Mouse (Mus musculus) midbrain, embryonic 11.5 days (tissue): ENCODE data around the gene Dhx58. TPM values are rescaled to one million over a fixed set of nuclear protein-coding genes. Genes with fewer than 3 reads are reported as not detected.

Experiments
- ATAC-seq: fragments of 200-750 bp; cut with Nextera tagmentation; 2 replicates; pipeline ENCODE4 v1.8.0; 2017; ENCODE audit warnings: moderate TSS enrichment, moderate library complexity; ENCODE audit not compliant: low FRiP score
- DNase-seq: peaks from one replicate; pipeline ENCODE4 v3.0.0; 2015; ENCODE audit warnings: low spot score; ENCODE audit errors: missing footprints
- H3K27ac ChIP-seq: fragments of 300-500 bp; sonication (generic); 2 replicates; pipeline ENCODE4 v1.5.1; 2014; ENCODE audit warnings: low read depth, low read length
- H3K27me3 ChIP-seq: fragments of 300-500 bp; sonication (generic); 2 replicates; pipeline ENCODE4 v1.6.1; 2014; ENCODE audit warnings: mild to moderate bottlenecking, low read length, moderate library complexity, mixed read lengths; ENCODE audit not compliant: control insufficient read depth, insufficient read depth
- H3K36me3 ChIP-seq: fragments of 300-500 bp; sonication (generic); 2 replicates; pipeline ENCODE4 v1.6.1; 2014; ENCODE audit warnings: mild to moderate bottlenecking, low read length, moderate library complexity, mixed read lengths; ENCODE audit not compliant: control insufficient read depth, insufficient read depth
- H3K4me1 ChIP-seq: fragments of 300-500 bp; sonication (generic); 2 replicates; pipeline ENCODE4 v1.6.1; 2014; ENCODE audit warnings: low read length; ENCODE audit not compliant: control insufficient read depth, insufficient read depth
- H3K4me2 ChIP-seq: fragments of 300-500 bp; sonication (generic); 2 replicates; pipeline ENCODE4 v1.6.1; 2014; ENCODE audit warnings: mild to moderate bottlenecking, moderate library complexity
- H3K4me3 ChIP-seq: fragments of 300-500 bp; sonication (generic); 2 replicates; pipeline ENCODE4 v1.5.1; 2014; ENCODE audit warnings: low read depth, low read length
- H3K9ac ChIP-seq: fragments of 300-500 bp; sonication (generic); 2 replicates; pipeline ENCODE4 v1.6.1; 2014; ENCODE audit warnings: low read length
- H3K9me3 ChIP-seq: fragments of 300-500 bp; sonication (generic); 2 replicates; pipeline ENCODE4 v1.6.1; 2016; ENCODE audit warnings: low read length; ENCODE audit not compliant: control insufficient read depth
- WGBS: fragments of 180-500 bp; shearing (Covaris S2); extraction: QIAGEN DNeasy Blood & Tissue Kit; methylation state at CpG from one replicate; pipeline ENCODE4 v1.1.7; 2014; 5-methylcytosine and 5-hydroxymethylcytosine counted together
- polyA plus RNA-seq: library from polyadenylated mRNA; unstranded; fragments of >200 nt; fragmentation: Nextera tagmentation; extraction: Ambion mirVana; gene quantifications from 2 replicates; pipeline ENCODE4 v1.2.1, GENCODE M21; 2014

The Dhx58 gene
- polyA plus RNA-seq, 1 experiment from 2014 or later = 2.1 TPM

DNA sequence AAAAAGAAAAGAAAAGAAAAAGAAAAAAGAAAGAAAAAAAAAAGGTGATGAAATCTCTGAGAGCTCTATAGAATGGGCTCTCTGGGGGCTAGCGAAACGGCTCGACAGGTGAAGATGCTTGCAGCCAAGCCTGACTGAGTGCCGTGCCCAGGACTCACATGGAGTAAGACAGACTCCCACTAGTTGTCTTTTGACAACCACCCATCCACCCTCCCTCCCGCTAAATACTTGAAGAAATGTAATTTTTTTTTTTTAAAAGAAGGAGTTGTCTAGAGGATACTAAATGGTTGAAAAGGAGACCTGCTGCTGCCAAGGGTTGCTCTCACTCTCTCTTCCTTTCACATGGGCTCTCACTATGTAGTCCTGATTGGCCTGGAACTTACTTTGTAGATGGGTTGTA, 34.7 kb upstream of the Dhx58 start:
- H3K9me3 ChIP-seq = no peaks in the 10 kb centered on the region
- peak overlapping the region; percentile 62 for H3K9ac ChIP-seq
- no peak overlapping the region for H3K27ac ChIP-seq
- no peaks in the 10 kb centered on the region for H3K36me3 ChIP-seq
- peak overlapping the region; percentile 49 for H3K4me2 ChIP-seq
- no peaks in the 10 kb centered on the region for H3K27me3 ChIP-seq
- 22% methylated on average over 5 of the region's 5 CpGs for WGBS
- peak overlapping the region; percentile 94 for H3K4me3 ChIP-seq
- DNase-seq (no peak), ATAC-seq (no peak)
- H3K4me1 ChIP-seq = peaks cover 9% of the 10 kb centered on the region

GRCm38 (mm10) chr11:100738066-100738604, 34.1 kb upstream of the Dhx58 start, which contains the start of gene Rab5c:
Gene Rab5c (minus strand): TSS chr11:100738215.
- H3K4me1 ChIP-seq = peaks cover 9% of the 10 kb centered on the region
- DNase-seq (peak; percentile 99), ATAC-seq (peak; percentile 99)
- H3K27me3 ChIP-seq = no peaks in the 10 kb centered on the region
- peak within 1 kb of the TSS; percentile 13; the same call in 1 of the 2 replicates for H3K27ac ChIP-seq
- peak within 1 kb of the TSS; percentile 94 for H3K4me3 ChIP-seq
- peak within 1 kb of the TSS; percentile 84 for H3K4me2 ChIP-seq
- H3K36me3 ChIP-seq = no peaks in the 10 kb centered on the region
- no peaks in the 10 kb centered on the region for H3K9me3 ChIP-seq
- WGBS = under 1% methylated on average over 39 of the region's 39 CpGs
- H3K9ac ChIP-seq = peak within 1 kb of the TSS; percentile 96

GRCm38 (mm10) chr11:100737105-100737733, 33.1 kb upstream of the Dhx58 start:
- Histone ChIP-seq H3K9me3 (no peaks in the 10 kb centered on the region), H3K27ac (no peak overlapping the region), H3K4me1 (peaks cover 9% of the 10 kb centered on the region), H3K36me3 (no peaks in the 10 kb centered on the region), H3K4me3 (peak overlapping the region; percentile 94), H3K4me2 (peak overlapping the region; percentile 84), H3K9ac (peak overlapping the region; percentile 96), H3K27me3 (no peaks in the 10 kb centered on the region)
- ATAC-seq = no peak
- no peak for DNase-seq
- 2% methylated on average over 13 of the region's 13 CpGs for WGBS

- DNase-seq = no peak
- no peaks in the 10 kb centered on the region for H3K27me3 ChIP-seq
- peak overlapping the region; percentile 96 for H3K9ac ChIP-seq
- peak overlapping the region; percentile 84 for H3K4me2 ChIP-seq
- H3K36me3 ChIP-seq = no peaks in the 10 kb centered on the region
- H3K9me3 ChIP-seq = no peaks in the 10 kb centered on the region
- no peak overlapping the region for H3K27ac ChIP-seq
- 87% methylated on average over 4 of the region's 4 CpGs for WGBS
- ATAC-seq = no peak
- peak overlapping the region; percentile 94; the same call in 1 of the 2 replicates for H3K4me3 ChIP-seq
- peaks cover 9% of the 10 kb centered on the region for H3K4me1 ChIP-seq
Measured at GRCm38 (mm10) chr11:100736746-100737080, 32.6 kb upstream of the Dhx58 start.

DNA sequence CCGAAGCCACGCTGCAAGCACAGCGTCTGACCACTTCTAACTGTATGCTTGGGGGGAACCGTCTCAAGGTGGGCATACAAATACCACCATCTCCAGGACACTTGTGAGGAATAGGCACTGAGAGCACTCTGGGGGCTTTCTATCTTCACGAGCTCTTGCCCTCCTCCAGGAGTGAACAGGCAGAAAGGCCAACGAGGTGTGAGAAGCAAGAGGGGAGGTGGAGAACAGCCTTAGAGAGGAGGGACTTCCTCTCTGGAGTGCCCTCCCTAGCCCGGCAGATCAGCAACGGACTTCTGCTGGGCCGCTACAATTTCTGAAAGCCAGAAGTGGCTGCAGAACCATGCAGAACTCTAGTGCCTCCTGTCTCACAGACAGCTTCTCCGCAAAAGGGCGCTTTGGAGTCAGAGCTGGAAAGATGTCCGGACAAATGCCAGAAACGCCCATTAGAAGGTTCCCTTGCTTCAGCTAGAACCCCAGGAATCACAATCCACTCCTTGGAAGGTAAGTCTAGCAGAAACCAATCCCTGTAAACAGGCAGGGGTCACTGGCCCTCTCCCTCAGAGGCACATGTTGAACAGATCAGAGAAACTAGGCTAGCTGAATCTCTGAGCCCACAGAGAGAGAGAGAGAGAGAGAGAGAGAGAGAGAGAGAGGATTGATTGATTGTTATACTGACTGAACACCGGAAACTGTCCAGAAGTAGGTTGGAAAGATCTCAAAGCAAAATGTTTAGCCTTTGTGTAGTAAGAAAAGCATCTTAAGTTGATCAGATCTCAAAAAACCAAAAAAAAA, 32.1 kb upstream of the Dhx58 start:
- no peaks in the 10 kb centered on the region for H3K27me3 ChIP-seq
- no peak overlapping the region; the same call in 1 of the 2 replicates for H3K9ac ChIP-seq
- peaks cover 9% of the 10 kb centered on the region for H3K4me1 ChIP-seq
- DNase-seq (no peak), ATAC-seq (no peak)
- no peak overlapping the region for H3K4me3 ChIP-seq
- H3K9me3 ChIP-seq = no peaks in the 10 kb centered on the region
- no peak overlapping the region for H3K27ac ChIP-seq
- H3K4me2 ChIP-seq = no peak overlapping the region
- H3K36me3 ChIP-seq = no peaks in the 10 kb centered on the region
- 79% methylated on average over 14 of the region's 14 CpGs for WGBS

- ATAC-seq = no peak
- no peaks in the 10 kb centered on the region for H3K36me3 ChIP-seq
- H3K9me3 ChIP-seq = no peaks in the 10 kb centered on the region
- no peak for DNase-seq
- H3K27ac ChIP-seq = no peak overlapping the region
- peaks cover 9% of the 10 kb centered on the region for H3K4me1 ChIP-seq
- 87% methylated on average over 9 of the region's 9 CpGs for WGBS
- no peak overlapping the region for H3K9ac ChIP-seq
- H3K4me2 ChIP-seq = no peak overlapping the region
- H3K27me3 ChIP-seq = no peaks in the 10 kb centered on the region
- H3K4me3 ChIP-seq = no peak overlapping the region
Measured at GRCm38 (mm10) chr11:100735134-100735865, 31.2 kb upstream of the Dhx58 start.

GRCm38 (mm10) chr11:100730477-100731205, 26.6 kb upstream of the Dhx58 start:
- no peak overlapping the region for H3K4me2 ChIP-seq
- 87% methylated on average over 6 of the region's 6 CpGs for WGBS
- no peak for DNase-seq
- H3K4me3 ChIP-seq = no peak overlapping the region
- no peaks in the 10 kb centered on the region for H3K9me3 ChIP-seq
- no peaks in the 10 kb centered on the region for H3K36me3 ChIP-seq
- H3K4me1 ChIP-seq = no peaks in the 10 kb centered on the region
- H3K27ac ChIP-seq = no peak overlapping the region
- no peaks in the 10 kb centered on the region for H3K27me3 ChIP-seq
- H3K9ac ChIP-seq = no peak overlapping the region
- ATAC-seq = no peak

- ATAC-seq (no peak), DNase-seq (no peak)
- H3K36me3 ChIP-seq = no peaks in the 10 kb centered on the region
- WGBS = 92% methylated on average over 4 of the region's 4 CpGs
- H3K4me3 ChIP-seq = no peak overlapping the region
- no peak overlapping the region for H3K9ac ChIP-seq
- no peak overlapping the region for H3K4me2 ChIP-seq
- no peaks in the 10 kb centered on the region for H3K4me1 ChIP-seq
- H3K27ac ChIP-seq = no peak overlapping the region
- H3K27me3 ChIP-seq = no peaks in the 10 kb centered on the region
- no peaks in the 10 kb centered on the region for H3K9me3 ChIP-seq
Measured at GRCm38 (mm10) chr11:100729976-100730375, 25.9 kb upstream of the Dhx58 start.
